Mouse (Mus musculus): ENCODE data around the gene Map2k5. TPM values are rescaled to one million over a fixed set of nuclear protein-coding genes. Genes with fewer than 3 reads are reported as not detected.

Map2k5 gene
- total RNA-seq, 2 experiments from 2014 or later = 26.0 to 26.2 TPM

DNA sequence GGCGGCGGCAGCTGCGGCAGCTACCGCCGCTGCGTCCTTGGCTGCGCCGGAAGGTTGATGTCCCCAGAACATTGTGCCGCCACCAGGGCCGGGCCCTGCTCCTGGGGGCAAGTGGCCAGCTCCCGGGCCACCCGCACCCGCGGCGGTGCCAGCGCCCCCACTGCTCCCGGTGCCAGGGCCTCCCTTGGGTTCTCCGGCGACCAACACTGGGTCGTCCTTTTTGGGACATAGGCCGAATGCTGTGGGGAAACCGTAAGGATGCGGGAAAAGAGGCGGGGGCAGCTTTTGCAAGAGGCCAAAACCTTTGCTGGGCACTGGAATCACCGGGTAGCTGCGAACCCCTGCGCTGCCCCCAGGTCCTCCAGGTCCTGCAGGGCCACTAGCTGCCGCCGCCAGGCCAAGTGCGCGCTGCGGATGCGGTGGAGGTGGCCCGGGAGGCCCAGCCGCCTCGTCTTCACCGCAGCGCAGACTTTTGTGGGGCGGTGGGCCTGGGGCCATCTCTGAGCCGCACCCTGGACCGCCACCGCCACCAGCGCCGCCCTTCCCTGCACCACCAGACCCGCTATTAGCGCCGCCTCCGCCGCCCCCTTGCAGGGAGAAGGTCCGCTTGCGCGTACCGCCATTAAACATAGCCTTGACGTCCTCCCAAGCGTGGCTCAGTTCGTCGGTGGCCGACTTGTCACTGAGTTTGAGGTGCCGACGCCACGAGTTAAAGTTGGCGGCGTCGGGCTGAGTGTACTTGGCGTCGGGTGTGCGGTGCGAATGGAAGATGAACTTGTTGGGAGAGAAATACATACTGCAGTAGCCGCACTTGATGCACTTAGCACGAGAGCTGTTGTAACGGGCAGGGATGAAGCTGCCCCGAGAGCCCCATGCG, 232.2 kb downstream of the Map2k5 start:
- DNase-seq = no peak

DNA sequence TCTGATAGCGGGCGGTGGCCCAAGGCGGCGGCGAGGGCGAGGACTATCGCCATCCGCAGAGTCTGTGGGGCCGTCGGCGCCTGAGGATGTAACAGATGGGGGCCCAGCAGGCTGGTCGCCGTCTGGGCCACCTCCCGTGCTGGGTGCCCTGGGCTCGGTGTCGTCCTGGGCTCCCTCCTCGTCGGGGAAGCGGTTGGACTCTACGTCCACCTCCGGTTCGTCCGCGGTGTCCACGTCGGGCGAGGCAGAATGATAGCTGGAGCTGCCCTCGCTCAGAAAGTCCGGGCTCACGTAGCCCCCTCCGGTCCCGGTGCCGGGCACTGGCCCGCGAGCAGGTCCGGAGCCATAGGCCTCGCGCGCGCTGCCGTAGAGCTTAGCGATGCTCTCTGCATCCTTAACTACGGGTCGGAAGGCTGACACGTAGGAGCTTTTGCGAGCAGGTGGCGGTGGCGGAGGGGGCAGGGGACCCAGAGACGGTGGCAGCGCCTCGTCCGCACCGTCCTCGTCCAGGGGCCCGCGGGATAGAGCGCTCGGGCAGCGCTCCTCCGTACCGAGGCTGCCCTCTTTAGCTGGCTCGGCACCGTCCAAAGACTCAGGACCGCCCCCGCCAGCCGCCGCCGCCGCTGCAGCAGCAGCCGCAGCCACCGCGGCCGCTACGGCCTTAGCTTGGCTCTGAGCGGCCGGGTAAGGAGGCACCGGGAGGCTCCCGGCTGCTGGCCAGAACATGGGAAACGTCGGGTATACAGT, 233.0 kb downstream of the Map2k5 start:
- no peak for DNase-seq

DNA sequence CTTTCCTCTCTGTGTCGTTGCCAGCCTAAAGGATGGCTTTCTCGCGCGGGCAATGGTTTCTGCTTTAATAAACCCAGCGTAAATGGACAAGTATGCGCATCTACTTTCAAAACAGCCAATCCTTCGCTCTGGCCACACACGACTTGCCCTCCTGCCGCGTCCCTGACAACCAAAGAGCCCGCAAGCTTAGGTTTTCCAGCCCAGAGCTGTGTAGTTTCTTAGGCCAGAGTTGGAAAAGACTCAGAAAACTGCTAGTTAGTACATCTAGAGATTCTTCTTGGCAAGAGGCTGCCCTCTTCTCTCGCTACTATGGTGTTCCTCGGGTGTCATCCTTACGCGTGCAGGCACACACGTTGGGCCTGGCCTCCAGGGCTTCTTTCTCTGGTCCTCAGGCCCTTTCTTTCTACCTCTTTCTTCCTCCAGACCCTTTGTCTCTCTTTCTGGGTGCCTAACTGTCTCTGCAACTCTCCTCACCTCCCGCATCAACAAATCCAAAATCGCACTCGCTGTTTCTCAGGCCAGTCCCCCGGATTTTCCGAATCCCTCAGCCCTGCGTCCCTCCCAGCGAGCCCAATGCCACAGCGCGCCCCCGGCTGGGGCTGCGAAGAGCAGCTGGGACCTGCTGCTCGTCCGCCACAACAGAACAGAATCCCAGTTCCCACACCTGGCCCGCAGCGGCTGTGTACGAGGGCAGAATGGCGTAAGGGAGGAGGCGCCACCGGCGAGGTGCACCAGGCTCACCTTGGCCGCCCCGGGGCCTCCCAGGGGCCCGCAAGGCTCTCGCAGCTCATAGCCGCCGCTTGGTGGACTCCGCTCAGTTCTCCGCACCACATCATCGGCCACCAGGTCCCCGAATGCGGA, 233.8 kb downstream of the Map2k5 start:
- DNase-seq = no peak

DNA sequence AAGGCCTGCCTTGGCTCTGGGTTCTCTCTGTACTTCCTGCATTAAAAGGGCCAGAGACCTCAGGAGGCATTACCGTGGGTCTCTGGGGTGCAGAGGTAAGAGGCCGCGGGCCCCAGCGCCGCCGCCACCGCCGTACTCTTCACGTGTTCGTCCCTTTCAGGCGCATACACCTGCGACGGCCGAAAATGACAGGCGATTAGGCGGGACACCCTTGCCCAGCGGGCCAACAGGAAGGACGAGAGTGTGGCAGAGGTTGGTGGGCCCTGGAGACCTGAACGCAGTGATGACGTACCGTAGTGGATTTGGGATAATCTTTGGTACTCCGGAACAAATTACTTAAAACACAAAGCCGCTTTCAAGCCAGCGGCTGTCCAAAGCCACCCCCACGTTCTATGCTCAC, 234.5 kb downstream of the Map2k5 start:
- no peak for DNase-seq

DNA sequence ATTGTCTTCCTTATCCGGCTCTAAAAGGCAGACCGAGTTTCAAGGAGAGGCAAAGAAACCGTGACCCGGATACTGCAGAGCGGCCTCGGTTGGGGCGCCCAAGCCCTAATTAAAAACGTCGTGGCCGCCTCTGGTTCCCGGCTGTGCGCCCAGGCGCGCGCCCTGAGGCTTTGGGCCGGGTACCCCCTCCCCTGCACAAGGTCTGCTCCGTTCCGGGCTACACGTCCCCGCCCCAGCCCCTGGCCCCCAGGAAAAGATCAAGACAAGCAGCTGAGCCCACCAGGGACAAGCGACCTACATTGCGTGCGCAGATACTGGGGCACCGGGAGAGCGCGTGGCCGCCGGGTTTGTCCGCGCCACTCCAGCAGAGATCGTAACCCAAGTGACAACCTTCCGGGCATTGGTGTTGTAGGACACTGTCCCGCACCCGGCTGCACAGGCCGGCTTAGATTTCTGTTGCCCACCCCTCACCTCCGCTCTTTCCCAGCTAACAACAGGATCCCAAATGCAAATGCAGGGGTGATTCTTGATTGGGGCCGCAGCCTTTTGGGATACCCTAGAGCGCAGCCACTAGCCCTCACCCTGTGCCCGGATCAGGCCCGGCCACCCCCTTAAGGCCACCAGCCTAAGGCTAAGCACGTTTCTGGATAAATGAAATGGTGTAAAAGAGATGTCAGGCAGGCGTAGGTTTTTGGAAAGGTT, 235.2 kb downstream of the Map2k5 start:
- no peak for DNase-seq

DNA sequence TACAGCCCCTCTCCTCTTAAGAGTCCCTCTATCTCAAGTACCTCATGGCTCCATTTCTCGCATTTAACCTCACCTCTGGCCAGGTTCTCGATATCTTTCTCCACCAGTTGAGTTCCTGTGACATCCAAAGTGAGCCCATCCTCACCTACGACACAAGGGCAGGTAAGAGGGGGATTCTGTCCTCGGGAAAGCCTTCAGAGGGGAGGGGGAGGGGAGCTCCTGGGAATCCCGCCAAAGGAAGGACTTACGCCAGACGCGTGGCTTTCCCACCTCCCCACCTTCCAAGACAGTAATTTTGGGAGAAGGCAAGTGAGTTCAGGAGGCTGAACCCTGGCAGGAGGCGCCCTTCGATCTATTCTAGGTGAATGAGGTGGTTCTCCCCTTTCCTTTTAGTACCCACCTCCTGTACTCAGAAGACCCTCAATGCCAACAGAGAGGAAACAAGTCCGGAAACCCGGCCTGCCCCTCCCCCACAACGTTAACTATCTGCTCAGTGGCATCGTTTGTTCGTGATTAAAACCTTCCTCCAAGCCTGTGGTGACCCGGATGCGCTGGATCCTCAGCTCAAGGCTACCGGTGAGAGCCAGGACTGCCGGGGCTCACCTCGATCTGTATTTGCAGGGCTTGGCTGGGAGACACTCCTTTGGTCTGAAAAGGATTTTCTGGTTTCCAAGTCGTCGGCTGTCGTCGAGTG, 235.9 kb downstream of the Map2k5 start:
- no peak for DNase-seq

DNA sequence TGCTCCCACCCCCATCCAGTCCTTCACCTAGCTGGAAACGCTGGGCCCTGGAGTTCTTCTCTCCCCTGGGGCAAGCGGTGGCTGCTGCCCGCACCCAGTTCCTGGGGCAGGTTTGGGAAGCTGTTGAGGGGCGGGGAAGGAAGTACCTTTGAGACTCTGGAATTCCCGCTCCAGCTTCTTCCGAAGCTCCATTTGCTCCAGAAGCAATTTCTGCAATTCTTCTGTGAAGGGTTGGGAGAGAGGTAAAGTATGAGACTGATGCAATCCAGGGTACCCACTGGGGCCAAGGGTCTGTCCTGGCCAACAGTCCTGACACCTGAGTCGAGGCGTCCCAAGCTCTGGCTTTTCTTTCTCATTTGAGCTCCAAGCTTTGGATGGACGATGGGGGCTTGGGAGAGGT, 237.5 kb downstream of the Map2k5 start:
- no peak for DNase-seq

DNA sequence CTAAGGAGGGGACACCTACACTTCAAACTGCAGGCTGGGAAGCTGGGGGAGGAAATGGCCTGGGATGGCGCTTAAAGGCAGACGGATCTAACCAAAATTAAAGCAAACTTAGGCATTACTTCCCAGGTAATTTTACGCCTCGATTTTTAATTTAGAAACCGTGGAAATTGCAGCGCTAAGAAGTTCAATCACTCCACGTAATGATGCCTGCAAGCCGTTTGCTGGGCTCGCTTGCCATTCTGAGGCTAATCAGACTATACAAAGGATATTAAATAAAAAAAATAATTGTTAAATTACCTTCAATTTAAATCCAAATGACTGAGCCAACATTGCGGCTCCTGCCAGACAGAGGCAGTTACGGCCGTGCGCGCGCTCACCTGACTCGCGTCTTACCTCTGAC, 238.0 kb downstream of the Map2k5 start:
- DNase-seq = no peak

DNA sequence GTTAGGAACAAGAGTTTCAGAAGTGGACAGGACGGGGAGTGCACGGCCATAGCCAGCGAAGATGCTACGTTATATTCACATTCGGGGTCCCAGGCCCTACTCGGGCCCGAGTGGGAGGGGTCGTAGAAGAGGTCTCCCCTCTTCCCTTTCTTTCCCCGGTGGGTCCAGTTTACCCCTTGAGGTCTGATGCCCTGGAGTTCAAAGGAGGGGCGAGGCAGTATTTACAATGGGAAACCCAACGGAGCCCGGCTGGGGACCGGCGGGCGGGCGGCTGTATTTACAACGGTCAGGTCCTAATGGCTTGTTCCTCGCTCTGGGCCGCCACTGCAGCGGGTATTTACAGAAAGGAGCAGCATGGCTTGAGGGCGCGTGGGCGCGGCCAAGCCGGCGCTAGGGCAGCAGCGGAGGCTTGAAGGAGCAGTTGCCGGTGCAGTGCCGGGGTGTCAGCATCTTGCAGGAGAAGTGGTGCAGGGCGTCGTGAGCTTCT, 239.2 kb downstream of the Map2k5 start:
- no peak for DNase-seq

DNA sequence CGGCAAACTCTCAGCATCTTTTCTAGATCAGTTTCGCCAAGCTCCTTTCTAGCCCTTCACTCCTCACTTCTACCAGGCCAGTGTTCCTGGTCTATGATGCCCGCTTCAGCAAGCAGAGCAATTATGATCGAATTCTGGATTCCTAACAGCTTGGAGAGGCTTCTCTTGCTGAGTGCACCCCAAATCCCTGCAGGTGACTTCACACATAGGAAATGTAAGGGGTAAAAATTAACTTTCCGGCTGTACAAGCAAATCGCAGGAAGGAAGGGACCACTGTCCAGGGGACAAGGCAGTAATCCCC, 240.1 kb downstream of the Map2k5 start:
- no peak for DNase-seq

DNA sequence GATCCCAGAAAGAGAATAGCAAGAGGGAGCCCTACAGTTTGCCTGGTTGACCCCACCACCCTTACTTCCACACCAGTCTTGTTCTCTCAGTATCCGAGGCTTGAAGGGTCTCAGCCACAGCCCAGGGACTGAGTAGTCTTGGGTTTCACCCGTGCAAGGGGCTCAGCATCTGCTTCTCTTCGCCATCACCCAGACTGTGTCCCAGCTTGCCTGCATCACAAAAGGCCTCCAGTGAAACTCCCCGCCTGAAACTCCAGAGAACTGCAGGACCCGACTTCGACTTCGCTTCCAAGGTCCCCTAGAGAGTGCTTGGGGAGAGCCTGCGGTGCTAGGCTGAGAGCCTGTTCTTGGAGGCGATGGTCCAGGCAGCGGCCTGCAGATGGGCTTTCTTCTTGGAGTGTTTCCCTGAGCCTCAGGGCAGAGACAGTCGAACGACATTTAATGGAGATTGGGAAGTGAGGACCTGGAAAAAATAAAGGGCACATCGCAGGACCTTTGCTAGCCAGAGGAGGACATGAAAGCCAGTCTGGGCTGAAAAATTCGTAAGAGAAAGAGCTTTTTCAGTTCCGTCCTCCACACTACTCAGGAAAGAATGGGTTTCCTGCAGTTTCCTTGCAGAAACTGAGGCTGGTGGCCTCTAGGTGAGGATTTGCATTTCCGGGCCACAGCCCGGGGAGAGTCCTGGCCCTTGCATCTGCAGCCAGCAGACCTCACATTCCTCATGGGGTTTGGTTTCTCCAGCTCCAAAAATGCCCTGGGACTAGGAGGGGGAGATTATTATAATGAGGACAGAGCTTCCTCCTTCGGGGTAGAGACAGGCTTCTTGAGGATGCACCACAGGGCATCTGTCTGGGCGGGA, 240.7 kb downstream of the Map2k5 start:
- DNase-seq = no peak

DNA sequence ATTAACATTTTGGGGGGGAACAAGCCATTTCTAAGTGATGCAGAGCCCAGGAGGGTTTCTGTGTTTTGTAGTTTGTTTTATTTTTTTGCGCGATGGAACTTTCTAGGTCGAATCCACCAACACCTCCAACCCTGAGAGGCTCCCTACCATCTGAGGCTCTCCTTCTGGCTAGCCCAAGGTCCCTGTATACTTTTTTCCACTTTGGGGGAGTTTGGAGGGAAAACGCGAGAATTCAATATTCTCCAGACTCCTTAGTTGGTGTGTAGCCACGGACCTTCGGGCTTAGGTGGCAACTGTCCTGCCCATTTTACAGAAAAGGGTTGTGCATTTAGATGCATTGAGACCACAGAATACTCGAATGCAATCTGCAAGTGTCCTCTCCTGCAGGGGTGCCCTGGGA, 241.5 kb downstream of the Map2k5 start:
- DNase-seq = no peak

DNA sequence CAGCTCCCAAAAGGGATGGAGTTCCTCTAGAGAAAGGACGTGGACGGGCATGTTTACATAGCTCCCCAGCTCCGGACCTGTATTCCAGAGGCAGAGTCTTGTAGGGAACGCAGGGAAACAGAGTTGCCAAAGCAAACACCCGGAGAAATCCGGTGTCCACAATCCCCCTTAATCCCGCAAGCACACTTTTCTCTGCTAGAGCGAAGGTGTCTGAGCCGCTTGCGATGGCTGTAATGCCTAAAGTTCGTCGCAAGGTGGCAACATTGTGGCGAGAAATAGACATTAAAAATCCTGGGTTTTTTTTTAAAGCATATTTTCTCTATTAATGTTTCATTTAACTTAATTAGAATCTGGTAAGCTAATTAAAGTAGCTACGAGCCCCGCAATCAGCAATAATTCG, 241.9 kb downstream of the Map2k5 start:
- DNase-seq = peak; percentile 69

DNA sequence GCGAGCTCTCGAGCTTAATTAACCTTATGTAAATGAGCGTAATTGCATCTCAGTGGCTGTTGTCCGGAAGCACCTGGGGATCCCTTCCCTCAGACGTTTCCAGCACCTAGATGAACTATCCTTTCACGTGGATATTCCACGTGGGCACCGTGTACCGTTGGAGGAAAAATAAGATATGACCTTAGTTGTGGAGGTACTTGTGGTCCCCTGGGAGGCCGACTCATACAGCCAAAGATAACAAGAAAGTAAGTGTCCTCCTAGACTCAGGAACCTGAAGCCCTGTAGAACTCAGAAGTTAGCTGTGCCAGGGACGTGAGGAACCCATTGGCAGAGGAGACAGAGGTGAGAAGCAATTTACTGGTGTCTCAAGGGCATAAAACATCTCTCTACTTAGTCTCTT, 242.3 kb downstream of the Map2k5 start:
- DNase-seq = no peak

DNA sequence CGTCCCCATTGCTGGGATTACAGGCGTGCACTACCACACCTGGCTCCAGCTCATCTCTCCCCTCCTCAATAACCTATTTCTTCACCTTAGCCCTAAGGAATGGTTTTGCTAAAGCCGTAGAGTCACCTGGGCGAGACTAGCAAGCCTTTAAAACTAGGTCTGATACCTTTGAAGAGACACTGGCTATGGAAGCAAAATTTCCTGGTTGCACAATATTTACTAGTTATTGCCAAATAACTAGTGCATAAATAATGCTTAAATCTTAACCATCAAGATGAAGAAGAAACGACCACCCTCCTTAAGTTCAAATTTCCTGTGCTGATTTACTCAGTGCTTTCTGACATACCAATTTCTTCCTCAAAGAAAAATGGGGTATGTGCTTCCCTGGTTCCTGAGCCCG, 244.0 kb downstream of the Map2k5 start:
- no peak for DNase-seq

DNA sequence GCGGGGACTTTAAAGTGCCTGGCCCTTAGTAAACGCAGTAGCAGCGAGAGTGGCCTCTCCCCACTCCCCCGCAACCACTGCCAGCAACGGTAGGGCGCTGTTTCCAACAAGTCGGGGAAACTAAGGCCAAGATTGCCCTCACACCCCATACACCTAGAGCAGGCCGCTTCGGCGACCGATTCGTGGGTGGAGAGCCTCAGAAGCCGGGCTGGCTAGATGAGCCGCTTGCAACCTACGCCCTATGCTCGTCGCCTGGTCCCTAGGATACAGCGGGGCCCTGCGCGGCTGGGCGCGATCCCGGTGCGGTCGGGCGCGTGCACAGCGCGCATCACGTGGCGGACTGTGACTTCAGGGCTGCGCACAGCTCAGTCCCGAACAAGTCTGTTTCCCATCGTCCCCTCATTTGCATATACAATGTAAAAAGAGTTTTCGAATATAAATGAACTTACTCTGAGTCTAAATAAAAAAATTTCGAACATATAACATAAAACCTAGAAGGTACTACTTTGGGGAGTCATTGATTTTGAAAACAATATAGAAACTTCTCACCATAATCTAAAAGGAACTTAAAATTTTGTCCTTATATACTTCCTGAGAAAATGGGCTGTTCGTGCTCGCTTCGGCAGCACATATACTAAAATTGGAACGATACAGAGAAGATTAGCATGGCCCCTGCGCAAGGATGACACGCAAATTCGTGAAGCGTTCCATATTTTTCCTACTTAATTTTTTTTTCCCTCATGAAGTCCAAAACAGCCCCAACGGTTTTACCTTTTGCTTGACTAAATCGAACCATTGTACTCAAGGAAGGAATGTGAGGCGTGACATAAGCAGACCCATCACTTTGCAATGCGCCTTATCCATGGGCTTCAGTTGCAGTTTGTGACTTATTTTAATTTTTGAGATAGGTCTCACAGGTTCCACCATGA, 244.8 kb downstream of the Map2k5 start:
- DNase-seq = peak; percentile 95

DNA sequence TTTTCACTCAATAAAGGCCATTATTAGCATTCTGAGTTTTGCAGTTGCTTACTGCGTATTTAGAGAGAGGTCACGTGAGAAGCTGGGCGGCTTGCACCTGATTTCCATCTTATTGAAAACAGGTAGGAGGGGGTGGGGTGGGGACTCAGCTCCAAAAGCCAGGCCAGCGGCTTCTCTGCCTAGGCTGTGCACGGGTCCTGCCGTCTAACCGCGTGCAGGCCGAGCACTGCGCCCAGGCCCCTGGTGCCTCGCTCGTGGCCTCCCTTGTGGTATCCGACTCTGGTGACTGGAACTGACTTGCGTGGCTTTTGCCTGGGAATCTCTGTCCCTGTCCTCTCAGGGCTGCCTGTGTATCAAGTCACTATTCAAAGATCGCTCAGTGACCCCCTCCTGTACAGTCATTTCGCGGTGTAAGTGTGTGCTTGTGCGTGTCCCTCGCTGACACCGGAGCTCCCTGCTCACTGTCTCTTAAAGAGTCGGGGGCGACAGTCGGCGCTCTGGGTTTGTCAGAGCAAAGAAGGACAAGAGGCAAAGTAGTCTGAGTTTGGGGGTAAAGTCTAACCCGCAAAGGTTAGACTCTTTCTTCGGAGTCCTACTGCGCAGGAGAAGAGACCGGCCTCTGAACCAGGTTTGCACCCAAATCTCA, 245.6 kb downstream of the Map2k5 start:
- DNase-seq = no peak

DNA sequence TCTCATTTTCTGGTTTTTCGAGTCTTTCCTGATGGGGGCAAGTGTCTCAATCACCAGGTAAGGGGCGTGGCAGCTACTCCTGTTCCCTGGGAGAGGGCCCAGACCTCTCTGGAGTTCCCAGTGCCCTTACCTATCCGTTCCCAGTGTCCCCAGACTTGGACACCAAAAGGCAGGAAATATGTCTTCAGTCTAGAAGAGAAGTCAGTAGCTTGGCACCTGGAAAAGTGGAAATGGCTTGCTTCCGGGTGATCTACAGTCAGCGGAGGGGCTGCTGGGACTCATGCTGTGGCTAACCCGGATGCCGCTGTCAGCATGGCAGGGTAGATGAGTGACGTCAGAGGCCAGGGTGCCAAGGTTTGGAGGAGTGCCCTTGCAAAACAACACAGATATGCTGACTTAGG, 248.1 kb downstream of the Map2k5 start:
- no peak for DNase-seq

DNA sequence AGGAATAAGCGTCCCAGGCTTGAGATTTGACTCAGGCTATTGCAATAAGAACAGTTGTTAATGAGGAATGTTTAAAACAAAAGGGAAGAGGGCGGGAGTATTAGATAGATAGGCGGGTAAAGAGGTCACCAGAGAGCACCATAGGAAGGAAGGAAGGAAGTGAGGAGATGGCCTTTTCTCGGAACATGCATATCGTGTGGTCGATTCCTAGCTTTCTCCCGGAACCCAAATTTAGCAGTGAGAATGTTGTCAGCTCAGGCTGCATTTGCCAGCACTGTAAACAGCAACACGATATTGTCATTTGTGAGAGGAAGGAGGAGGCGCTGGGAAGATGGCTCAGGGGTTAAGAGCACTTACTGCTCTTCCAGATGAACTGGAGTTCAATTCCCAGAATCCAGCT, 253.2 kb downstream of the Map2k5 start:
- DNase-seq = no peak
